Mouse (Mus musculus) spleen, postnatal 10 days (tissue): ENCODE measurements around the gene Urah.

ENCODE experiments used
- DNase-seq, 2 experiments: peaks; one replicate each; pipeline ENCODE4 v3.0.0; 2021 to 2022; ENCODE audit warnings: low spot score in 2 of 2

Urah gene

DNA sequence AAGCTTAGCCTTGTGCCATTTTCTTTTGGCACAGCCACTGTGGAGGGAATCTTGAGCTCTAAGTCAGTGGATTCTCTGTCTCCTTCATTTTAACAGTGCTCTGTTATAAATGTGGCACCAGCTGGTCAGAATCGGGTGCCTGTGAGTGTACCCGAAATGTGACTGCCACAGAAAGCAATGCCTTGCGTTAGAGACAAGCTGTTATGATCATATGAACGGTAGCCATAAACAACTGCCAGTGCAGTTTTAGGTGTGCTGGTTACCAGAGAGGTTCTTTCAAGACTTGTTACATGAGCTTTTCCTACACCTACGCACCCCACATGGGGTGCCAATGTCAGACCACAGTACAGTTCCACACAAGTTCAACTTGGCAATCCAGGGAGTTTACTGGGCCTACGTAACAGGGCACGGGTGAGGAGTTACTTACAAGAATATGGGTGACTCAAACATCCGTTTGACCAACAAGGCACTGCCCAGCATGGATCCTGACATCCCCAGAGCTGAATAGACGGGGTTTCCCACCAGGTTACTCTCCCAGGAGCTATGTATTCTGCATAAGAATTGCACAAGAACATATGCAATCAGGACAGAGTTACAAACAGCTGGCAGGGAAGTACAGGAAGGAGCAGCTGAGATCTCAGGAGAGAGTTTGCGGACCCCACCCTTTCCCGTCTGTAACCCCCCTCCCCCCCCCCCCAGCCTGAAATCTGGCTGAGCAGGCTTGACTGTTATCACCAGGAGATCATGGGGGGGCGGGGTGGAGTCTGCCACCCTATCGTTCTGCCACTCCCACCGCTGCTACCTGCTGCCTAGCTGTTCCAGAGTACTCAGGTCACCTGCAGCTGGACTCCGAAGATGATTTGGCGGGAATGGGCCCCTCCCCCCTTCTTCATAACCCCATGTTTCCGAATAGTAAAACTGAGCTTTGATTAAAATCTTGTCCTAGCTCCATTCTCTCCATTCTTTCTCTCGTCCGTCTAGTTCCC lies 6.2 kb downstream of the Urah start:
- DNase-seq, result no peak

DNA sequence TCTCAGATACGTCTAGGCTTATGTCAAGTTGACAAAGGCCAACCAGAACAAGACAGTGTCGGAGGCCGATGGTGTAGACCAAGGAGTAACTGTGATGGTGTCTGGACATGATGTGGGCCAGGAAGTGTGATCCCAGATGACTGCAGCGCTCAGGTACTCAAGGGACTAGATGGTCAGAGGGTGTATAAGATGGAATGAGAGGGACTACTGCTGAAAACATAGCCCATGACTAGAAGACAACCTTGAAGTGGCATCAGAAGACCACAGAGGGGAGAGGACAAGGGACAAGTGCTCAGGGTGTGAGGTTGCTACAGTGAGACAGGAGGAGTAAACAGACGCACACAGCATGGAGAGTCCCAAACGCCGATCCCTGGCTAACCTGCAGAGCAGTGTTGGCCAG lies 9.0 kb downstream of the Urah start:
- DNase-seq, result no peak

DNA sequence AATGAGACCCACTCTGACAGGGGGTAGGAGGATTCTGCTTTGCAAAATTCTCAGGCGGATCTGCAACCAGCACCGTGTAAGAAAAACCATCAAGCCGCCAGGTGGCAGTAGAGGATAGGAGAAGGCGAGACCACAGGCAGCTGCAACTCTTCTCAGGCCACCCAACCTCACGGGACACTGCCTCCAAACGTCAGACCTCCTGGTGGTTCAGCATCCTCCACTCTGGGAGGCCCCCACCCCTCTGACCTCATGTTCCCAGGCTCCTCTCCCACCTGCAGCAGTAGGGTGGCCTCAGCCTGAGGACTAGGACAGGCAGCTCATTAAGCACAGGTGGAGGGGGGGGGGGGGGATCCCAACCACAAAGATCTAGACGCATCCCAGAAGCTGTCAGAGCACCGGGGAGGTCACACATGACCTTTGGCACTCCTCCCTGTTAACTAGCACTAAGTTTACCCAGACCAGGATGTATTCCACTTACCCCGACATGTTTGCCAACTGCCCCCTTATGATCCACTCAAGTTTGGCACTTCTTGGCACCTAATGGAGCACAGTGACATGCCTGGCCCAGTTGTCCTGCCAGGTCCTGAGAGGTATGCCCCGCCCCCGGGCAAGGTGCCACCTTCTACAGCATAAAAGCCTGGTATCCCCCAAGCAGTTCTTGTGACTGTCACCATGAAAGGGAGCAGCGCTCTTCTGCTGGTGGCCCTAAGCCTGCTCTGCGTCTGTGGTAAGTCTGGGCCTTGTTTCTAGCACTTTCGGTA lies 10.3 kb downstream of the Urah start, which contains the start of gene Scgb1c1:
TSS of gene Scgb1c1 (plus strand) at position 643 of the 761 bp plus-strand sequence.
- DNase-seq, result peak; percentile 87 to 95

DNA sequence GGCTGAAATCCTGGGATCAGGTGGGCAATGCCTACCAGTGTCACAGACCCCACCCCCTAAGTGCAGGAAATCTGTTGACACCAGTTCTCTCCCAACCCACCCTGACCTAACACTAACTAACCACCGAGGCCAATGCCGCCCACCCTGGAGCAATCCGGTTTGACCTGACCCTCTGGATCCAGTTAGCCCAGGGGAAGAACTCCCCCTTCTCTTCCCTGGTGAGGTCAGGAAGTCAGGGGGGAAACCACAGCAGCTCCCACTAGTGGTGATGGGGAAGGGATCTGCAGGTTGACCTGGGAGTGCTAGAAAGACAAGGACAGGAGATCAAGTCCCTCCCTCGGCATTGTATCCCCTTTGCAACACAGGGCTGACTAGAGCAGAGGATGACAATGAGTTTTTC lies 10.9 kb downstream of the Urah start:
- peak in 1 of 2 experiments; percentile 17 for DNase-seq

DNA sequence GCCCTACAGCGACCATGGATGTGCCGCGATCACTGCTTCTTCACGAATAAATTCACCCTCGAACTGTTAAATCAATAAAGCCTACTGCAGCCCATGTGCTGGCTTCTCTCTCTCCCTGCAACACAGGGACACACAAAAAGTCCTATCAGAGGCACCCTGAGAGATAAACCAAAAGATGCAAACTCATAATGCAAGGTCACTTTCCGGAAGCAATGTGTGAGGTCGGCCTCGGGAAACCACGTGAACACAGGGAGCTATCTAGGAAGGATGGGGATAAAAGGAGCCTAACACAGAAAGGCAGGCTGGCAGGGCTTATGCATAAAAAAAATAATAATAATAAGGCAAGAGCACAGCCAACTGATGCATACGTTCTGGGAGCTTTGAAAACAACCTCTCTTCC lies 11.9 kb downstream of the Urah start:
- no peak for DNase-seq

DNA sequence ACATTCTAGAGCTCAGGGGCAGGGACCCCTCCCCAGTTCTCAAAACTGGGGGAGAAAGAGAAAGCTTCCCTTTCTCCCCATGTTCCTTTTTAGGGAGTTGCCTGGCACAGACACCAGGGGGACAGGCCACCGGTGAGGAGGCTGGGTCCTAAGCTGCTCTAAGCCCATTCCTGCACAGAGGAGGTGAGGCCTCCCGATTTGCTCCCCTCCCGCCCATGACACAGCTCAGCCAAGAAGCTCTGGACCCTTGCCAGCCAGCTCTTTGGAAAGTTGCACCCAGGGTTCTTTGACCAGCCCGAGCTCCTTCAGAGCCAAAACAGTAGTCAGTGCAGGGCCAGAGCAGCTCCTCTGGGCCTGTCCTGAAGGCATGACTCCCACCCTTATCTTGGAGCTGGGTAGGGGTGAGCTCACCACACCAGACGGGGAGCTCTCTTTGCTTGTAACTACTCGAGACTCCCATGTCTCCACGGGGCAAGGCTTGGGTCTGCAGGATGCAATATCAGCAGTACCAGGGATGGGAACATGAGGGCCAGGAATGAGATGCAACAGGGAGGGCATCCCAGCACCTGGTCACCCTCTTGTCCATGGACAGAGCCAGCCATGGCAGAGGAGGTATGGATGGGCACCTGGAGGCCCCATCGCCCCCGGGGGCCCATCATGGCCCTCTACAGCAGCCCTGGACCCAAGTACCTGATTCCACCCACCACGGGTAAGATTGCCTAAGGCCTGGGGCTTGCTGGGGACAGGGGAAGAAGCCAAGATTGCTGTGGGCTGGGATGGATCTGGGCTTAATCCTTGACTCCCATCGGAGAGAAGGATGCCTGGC lies 13.2 kb downstream of the Urah start, which contains the start of gene Odf3:
TSS of gene Odf3 (plus strand) at position 51 of the 826 bp plus-strand sequence.
- DNase-seq, result no peak

DNA sequence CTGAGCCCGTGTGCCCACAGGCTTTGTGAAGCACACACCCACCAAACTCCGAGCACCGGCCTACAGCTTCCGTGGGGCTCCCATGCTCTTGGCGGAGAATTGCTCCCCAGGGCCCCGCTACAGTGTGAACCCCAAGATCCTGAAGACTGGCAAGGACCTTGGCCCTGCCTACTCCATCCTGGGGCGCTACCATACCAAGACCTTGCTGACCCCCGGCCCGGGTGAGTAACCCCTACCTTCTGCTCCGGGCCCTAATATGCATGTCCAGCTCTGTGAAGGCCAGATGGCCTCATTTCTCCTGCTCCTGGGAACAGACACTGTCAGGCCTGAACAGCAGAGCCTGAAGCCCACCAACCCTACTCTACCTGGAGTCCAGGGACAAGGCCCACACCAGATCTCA lies 13.8 kb downstream of the Urah start:
- no peak for DNase-seq

DNA sequence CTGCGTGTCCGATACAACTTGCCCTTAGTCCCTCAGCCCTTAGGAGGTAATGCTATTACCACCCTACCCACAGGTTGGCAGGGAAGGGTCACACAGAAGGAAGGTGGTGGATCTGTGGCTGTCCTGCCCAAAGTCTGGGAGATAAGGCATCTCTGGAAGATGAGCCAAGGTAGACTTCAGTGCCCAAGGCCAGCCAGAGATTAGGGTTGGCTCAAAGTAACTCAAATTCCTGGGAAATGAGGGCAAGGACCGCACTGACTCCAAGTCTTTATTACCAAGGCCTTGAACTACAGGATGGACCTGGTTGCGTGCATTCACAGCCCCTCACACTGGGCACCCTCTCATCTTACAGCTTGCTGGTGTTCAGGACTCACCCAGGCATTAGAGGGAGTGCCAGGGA lies 17.1 kb downstream of the Urah start:
- no peak for DNase-seq

DNA sequence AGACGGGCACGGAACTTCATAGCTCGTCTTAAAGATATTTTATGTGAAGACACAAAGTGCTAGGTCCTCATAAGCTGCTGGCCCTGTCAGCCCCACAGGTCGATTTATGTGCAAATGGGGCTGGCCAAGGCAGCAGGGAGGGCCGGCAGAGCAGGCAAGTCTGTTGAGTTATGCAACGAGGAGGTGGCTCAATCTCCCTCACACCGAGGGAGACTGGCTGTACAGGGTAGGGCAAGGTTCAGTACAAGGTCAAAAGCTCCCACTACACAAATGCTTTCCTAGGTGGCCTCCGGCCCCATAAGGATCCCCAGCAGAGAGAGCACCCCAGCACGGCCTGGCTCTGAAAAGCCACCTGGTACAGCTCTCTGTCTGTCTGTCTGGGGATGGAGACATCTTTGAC lies 18.6 kb downstream of the Urah start:
- no peak for DNase-seq

DNA sequence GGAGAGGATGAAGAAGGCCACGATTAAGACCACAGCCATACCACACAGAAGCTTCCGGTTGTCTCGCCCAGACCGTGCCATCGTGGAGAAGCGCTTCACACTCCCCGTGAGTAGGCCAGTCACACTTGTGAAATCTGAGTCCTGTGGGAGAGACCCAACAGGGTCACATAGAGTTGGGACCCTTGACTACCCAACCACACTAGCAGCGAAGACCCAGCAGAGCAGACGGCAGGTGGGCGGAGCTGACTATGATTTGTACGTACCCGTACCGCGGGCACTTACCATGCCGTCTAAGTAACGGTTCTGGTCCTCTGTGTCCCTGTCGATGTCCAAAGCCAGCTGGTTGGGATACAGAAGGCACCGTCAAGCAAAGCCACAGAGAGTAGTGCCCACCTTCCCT lies 19.7 kb downstream of the Urah start:
- DNase-seq, result no peak

DNA sequence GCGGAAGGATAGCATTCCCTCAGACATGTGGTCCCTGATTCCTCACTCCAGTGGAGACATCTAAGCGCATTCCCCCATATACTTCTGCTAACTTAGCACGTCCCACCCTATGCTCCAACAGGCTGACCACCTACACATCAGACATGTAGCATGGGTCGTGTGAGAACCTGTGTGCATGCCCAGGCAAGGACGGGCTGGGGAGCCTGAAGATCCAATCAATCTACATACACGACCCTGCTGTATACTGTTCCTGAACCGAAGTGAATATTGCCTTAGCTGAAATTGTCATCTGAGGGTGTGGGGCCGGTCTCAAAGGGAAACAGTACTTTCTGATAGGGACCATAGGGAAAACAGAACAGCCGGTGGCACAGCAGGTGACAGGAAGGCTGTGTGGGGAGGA lies 20.4 kb downstream of the Urah start:
- DNase-seq, result no peak

DNA sequence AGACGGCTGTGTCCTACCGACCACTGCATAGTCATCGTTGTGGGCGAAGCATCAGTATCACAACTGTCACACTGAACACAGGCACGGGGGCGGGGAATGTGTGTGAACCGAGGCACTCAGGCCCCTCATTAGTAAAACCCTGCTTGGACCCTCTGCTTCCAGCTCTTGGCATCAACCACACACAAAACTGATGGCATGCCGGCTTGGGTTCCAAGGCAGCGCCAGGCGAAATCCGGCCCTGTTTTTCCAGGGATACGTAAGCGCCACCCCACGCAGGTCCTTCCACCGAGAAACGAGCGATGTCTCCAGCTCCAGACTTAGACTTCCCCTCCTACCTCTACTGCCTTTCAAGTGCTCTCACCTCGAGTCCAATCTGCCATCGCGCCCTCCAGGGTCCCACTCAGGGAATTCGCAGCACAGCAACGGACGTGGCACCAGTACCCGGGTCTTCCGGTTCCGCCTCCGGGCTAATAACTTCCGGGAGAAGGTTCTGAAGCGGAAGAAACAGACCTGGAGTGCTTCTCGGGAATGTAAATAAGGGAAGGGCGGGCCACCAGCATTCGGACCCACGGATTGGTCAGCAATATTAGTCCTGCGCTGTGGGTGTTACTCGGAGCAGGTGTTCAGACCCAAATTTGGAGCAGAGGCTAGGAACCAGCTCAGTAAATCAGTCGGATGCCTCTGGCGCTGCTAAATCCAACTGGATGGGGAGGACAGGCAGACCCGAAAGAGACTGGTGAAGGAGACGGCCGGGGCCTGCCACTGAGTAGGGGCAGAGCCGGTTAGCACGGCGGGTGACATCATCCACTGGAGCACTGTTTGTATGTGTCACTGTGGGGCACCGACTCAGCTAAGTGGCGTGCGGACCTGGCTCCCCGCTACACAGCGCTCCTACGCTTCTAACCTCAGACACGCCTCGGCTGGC lies 21.3 kb downstream of the Urah start, which contains the start of gene Gm45785:
TSS of gene Gm45785 (minus strand) at position 472 of the 925 bp plus-strand sequence.
- DNase-seq, result peak; percentile 76

DNA sequence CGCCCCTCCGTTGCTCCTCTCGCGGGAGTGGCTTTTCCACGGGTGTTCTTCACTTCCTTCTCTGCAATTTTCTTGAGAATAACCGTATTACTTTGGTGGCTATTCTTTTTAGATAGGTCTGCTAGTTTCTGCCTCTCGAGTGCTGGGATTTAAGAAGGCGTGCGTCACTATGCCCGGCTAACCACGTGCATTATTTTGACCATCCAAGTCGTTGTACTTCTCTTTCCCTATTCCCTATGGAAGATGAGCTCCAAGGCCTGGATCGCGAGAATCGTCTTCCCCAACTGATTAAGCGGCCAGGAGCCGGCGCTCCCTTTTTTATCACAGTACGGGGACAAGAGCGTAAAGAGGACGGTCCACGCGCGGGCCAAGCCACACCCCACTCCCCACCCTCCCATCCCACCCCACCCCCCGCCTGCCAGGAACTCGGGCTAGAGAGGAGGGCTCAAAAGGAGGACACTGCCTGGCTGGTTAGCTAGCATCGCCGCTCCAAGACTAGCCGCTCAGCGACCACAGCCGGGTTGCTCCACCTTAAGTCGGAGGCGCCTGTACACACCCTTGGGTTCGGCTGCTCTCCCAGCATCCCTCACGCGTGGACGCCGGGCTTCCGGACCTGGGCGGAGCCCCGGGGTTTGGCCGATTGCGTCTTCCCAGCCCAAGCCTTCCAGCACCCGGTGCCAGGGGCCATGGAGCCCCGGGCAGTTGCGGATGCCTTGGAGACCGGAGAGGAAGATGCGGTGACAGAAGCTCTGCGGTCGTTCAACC lies 22.1 kb downstream of the Urah start, which contains the start of gene Ric8a:
TSS of gene Ric8a (plus strand) at position 173 of the 765 bp plus-strand sequence.
- peak; percentile 87 to 92 for DNase-seq

DNA sequence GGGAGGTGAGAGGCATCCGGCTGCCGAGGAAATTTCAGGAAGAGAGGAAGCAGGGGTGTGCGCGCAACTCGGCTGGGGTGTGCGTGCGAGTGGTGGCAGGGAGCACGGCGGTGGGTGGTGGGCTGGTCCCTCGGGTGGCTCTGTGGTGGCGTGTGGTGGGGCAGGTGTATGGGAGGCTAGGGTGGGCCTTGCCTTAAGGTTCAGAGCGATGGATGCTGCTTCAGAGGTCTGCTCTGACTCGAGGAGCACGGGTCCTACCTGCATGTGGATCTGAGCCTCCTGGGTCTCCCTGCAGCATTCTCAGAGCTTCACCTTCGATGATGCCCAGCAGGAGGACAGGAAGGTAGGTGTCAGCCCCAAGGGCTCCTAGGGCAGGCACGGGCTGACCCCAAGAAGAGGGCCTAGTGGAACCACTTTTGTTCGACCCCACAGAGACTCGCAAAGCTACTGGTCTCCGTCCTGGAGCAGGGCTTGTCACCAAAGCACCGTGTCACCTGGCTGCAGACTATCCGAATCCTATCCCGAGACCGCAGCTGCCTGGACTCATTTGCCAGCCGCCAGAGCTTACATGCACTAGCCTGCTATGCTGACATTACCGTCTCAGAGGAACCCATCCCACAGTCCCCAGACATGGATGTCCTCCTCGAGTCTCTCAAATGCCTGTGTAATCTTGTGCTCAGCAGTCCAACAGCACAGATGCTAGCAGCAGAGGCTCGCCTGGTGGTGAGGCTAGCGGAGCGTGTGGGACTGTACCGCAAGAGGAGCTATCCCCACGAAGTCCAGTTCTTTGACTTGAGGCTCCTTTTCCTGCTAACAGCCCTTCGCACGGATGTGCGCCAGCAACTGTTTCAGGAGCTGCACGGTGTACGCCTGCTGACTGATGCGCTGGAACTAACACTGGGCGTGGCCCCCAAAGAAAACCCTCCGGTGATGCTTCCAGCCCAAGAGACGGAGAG lies 23.0 kb downstream of the Urah start, which contains the start of gene Bet1l:
TSS of gene Bet1l (minus strand) at position 28 of the 956 bp plus-strand sequence.
- DNase-seq, result peak in 1 of 2 experiments; percentile 33

DNA sequence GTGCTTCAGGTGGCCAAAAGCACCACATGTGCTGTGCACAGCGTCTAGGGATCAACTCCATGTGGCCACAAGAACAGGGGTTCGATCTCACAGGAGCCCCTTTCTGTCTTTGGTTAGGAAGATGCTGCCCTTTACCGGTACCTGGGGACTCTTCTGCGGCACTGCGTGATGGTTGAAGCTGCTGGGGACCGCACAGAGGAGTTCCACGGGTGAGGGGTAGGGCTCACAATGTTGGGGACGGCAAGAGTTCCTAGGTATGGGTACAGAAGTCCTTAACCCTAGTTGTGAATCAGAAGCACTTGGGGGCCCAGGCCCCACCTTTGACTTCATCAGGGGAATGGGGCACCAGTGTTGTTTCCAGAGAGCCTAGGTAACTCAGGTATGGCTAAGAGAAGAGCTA lies 23.9 kb downstream of the Urah start:
- no peak for DNase-seq

DNA sequence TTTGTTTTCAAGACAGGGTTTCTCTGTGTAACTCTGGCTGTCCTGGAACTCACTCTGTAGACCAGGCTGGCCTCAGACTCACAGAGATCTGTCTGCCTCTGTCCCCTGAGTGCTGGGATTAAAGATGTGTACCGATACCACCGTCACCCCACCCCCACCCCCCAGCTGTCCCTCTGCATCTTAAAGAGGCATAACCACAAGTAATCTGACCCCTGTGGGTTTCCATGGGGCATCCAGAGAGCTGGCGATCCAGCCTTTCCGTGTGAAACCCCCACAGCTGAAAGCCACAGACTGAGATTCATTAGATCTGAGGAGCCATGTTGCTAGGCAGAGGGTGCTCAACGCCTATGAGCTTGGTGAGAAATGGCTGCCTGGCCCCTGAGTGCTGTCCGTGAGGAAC lies 25.2 kb downstream of the Urah start:
- no peak for DNase-seq

DNA sequence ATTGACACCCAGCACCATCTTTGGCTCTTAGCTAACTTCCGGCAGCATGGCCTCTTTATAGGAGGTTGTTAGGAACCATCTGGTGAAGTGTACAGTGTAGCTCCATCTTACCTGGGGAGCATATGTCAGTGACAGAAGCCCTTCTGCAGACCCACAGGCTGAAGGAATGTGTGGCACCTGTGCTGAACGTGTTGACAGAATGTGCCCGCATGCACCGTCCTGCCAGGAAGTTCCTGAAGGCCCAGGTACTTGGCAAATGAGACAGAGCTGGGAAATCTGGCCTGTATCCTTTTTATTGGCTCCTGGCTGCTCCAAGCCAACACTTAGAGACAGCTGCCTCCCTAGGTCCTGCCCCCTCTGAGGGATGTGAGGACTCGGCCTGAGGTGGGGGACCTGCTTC lies 25.9 kb downstream of the Urah start:
- no peak for DNase-seq

DNA sequence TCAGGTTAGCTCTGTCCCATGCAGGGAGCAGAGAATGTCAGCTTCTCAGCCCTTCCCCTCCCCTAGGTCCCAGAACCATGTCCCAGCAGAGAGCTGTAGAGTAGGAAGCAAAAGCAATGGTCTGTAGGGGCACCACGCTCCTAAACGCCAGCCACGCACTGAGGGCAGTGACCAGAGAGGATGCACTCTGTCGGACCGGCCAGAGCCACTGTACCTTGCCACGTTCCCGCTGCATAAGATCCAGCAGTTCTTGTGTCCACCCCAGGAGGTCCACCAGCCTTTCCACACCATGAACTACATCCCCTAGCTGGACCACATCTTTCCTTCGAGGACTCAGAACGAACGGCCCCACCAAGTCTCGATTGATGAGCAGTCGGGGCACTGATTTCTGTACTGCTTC lies 29.9 kb downstream of the Urah start:
- no peak for DNase-seq
